Mouse (Mus musculus) R1 (cell line): ENCODE data around the gene Tenm4.

Source experiments
- DNase-seq: peaks from one replicate; pipeline ENCODE4 v3.0.0-alpha.2; 2018; ENCODE audit warnings: low read depth, low spot score

Tenm4 gene

GRCm38 (mm10) chr7:96170924-96171595, at the start of gene Tenm4:
Gene Tenm4 (plus strand): TSS chr7:96171246.
- DNase-seq, result peak; percentile 36

GRCm38 (mm10) chr7:96130763-96131162, 40.3 kb upstream of the Tenm4 start:
- DNase-seq, result no peak

- no peak for DNase-seq
These were observed 39.9 kb upstream of the Tenm4 start for GRCm38 (mm10) chr7:96131175-96131574.

GRCm38 (mm10) chr7:96136497-96136961, 34.5 kb upstream of the Tenm4 start:
- no peak for DNase-seq

- no peak for DNase-seq
These were observed 29.2 kb upstream of the Tenm4 start for GRCm38 (mm10) chr7:96141876-96142275.

GRCm38 (mm10) chr7:96142973-96143596, 28.0 kb upstream of the Tenm4 start:
- no peak for DNase-seq

- DNase-seq, result no peak
These were observed 23.6 kb upstream of the Tenm4 start for GRCm38 (mm10) chr7:96147436-96147835.

- peak; percentile 48 for DNase-seq
These were observed 22.9 kb upstream of the Tenm4 start for GRCm38 (mm10) chr7:96148191-96148590.

- peak; percentile 71 for DNase-seq
These were observed 19.8 kb upstream of the Tenm4 start for GRCm38 (mm10) chr7:96151277-96151676.

GRCm38 (mm10) chr7:96151961-96152360, 19.1 kb upstream of the Tenm4 start:
- no peak for DNase-seq

- no peak for DNase-seq
These were observed 18.6 kb upstream of the Tenm4 start for GRCm38 (mm10) chr7:96152431-96152830.

- peak; percentile 93 for DNase-seq
These were observed 18.1 kb upstream of the Tenm4 start for GRCm38 (mm10) chr7:96152924-96153359.

- no peak for DNase-seq
These were observed 17.0 kb upstream of the Tenm4 start for GRCm38 (mm10) chr7:96154025-96154424.

- no peak for DNase-seq
These were observed 14.4 kb upstream of the Tenm4 start for GRCm38 (mm10) chr7:96156481-96157255.

- DNase-seq, result no peak
These were observed 6.9 kb upstream of the Tenm4 start for GRCm38 (mm10) chr7:96164141-96164540.

- peak; percentile 87 for DNase-seq
These were observed 2.1 kb upstream of the Tenm4 start for GRCm38 (mm10) chr7:96168921-96169320.

GRCm38 (mm10) chr7:96171596-96172563, 834 bp downstream of the Tenm4 start:
- DNase-seq, result no peak

GRCm38 (mm10) chr7:96176781-96177180, 5.7 kb downstream of the Tenm4 start:
- DNase-seq, result no peak

- no peak for DNase-seq
These were observed 10.7 kb downstream of the Tenm4 start for GRCm38 (mm10) chr7:96181751-96182150.

- no peak for DNase-seq
These were observed 12.1 kb downstream of the Tenm4 start for GRCm38 (mm10) chr7:96183195-96183594.

GRCm38 (mm10) chr7:96185411-96185810, 14.4 kb downstream of the Tenm4 start:
- no peak for DNase-seq
